Mouse (Mus musculus): ENCODE results near the gene Grap2.
A peak's percentile ranks its signal among the peaks of the same experiment; 100 is the strongest.

Grap2 gene

GRCm38 (mm10) chr15:80684786-80685602, 112.6 kb downstream of the Grap2 start:
- no peak for DNase-seq

GRCm38 (mm10) chr15:80685603-80685895, 113.2 kb downstream of the Grap2 start:
- DNase-seq = no peak

GRCm38 (mm10) chr15:80688536-80688935, 116.1 kb downstream of the Grap2 start:
- DNase-seq = no peak

DNA sequence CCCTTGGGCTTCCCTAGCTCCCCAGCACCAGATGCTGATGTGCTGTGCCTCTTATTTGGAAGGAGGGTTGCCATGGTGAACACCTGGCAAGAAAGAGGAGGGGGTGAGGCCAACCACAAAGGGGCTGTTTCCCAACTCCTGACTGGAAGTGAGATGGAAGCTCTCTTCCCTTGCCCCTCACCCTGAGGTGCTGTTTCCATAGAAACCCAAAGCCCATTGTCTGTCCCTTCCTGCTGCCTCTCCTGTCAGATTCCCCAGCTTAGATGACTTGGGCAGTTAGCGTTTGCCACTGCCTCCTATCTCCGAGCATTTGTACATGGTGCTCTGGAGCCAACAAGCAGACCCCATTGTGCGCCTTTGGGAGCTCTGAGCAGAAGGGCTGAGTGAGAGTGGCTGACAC, 121.1 kb downstream of the Grap2 start:
- no peak for DNase-seq

GRCm38 (mm10) chr15:80694125-80694910, 121.9 kb downstream of the Grap2 start:
- peak; percentile 92 for DNase-seq

- peak; percentile 76 for DNase-seq
Observed at GRCm38 (mm10) chr15:80697564-80697963, 125.2 kb downstream of the Grap2 start.

- DNase-seq = no peak
Observed at GRCm38 (mm10) chr15:80701481-80702257, 129.3 kb downstream of the Grap2 start.

Measured in thymus, postnatal 4 days (tissue).